Comparison of ENCODE assay signal across 9 mouse cellular contexts in genomic region chr2:156614661-156615654, GRCm38 (mm10). TPM values are rescaled to one million over a fixed set of nuclear protein-coding genes. Genes with fewer than 3 reads are reported as not detected.
A peak's percentile ranks its signal among the peaks of the same experiment; 100 is the strongest.
DNase-seq lines count a peak whose midpoint lies in the region; ATAC-seq lines count a peak whose summit lies in the region.
"Had no signal": no experiment of that assay in that cellular context is flagged by ENCODE, and none has a peak within 500 bp of the region (broad histone marks: within the 10 kb centered on the region; RNA-seq: fewer than 3 reads in every experiment).

No protein-coding gene starts in this region.

- H3K9ac ChIP-seq in midbrain, embryonic 15.5 days: peak overlapping the region; percentile 88

- 8% methylated on average over 31 of the region's 31 CpGs for WGBS in hindbrain, embryonic 10.5 days
- WGBS in midbrain, embryonic 15.5 days: 8% methylated on average over 31 of the region's 31 CpGs

- no peaks in the 10 kb centered on the region for H3K9me3 ChIP-seq in hindbrain, embryonic 10.5 days
- H3K9me3 ChIP-seq in midbrain, embryonic 15.5 days: no peaks in the 10 kb centered on the region

- H3K4me3 ChIP-seq in hindbrain, embryonic 10.5 days: peak overlapping the region; percentile 75
- H3K4me3 ChIP-seq in midbrain, embryonic 15.5 days: peak overlapping the region; percentile 79

- H3K4me1 ChIP-seq in hindbrain, embryonic 10.5 days (replicated peaks): peaks cover 32% of the 10 kb centered on the region
- H3K4me1 ChIP-seq in midbrain, embryonic 15.5 days: peaks cover 41% of the 10 kb centered on the region

- no peak overlapping the region for H3K27ac ChIP-seq in hindbrain, embryonic 10.5 days
- H3K27ac ChIP-seq in midbrain, embryonic 15.5 days: no peak overlapping the region
- H3K27ac ChIP-seq: macrophage had no signal

- H3K27me3 ChIP-seq in hindbrain, embryonic 10.5 days (ENCODE audit: insufficient read depth, poor library complexity, severe bottlenecking): peaks cover 77% of the 10 kb centered on the region
- H3K27me3 ChIP-seq in midbrain, embryonic 15.5 days (replicated peaks): peaks cover 26% of the 10 kb centered on the region

- H3K4me2 ChIP-seq in midbrain, embryonic 15.5 days: peak overlapping the region; percentile 81

- peak; percentile 35 for DNase-seq in layer of hippocampus, adult 11-12 months (ENCODE audit: low spot score)
- no peak for DNase-seq in layer of hippocampus, postnatal 36 days
- peak; percentile 11 for DNase-seq in hindbrain, embryonic 10.5 days (ENCODE audit: low spot score)
- no peak for DNase-seq in spleen, adult 12 weeks (ENCODE audit: low spot score)
- DNase-seq in kidney, postnatal 36 days: no peak
- no peak for DNase-seq in thymus, adult 18-20 months

- 0 out of 2 replicates have a peak, but pooled peaks have one; percentile 21 for ATAC-seq in common myeloid progenitor, adult 5-6 weeks (replicated peaks; ENCODE audit: low read depth, poor library complexity, severe bottlenecking)
- ATAC-seq in midbrain, embryonic 15.5 days (replicated peaks): peak; percentile 46

- no peaks in the 10 kb centered on the region for H3K36me3 ChIP-seq in hindbrain, embryonic 10.5 days
- H3K36me3 ChIP-seq in midbrain, embryonic 15.5 days (replicated peaks): no peaks in the 10 kb centered on the region

RNA-seq across cellular contexts. Expression of gene Dlgap4, which starts 1.5 kb away (rescaled TPM):
- total RNA-seq in layer of hippocampus, postnatal 36 days (2021): 100 to 1,000 TPM; 197 to 198 TPM
- 5.4 and 11.6 TPM in 2 replicates for total RNA-seq in common myeloid progenitor, adult 5-6 weeks (2017)
- polyA plus RNA-seq in hindbrain, embryonic 10.5 days (2016; fragmentation: Nextera tagmentation; extraction: Ambion mirVana): 133 and 197 TPM in 2 replicates
- polyA plus RNA-seq in midbrain, embryonic 15.5 days (2015; fragmentation: Nextera tagmentation; extraction: Ambion mirVana): 272 and 277 TPM in 2 replicates

Comparison
In these comparisons a context has a peak if more than half of its experiments do, and no peak if none do; other contexts are left out.
1. DNase-seq: peak in layer of hippocampus, adult 11-12 months (single experiment) and hindbrain, embryonic 10.5 days (single experiment); none in layer of hippocampus, postnatal 36 days (0 of 2), spleen, adult 12 weeks (single experiment), kidney, postnatal 36 days (0 of 2) and thymus, adult 18-20 months (0 of 2).
2. RNA of gene Dlgap4, which starts 1.5 kb away (total RNA-seq): 197 to 198 TPM in layer of hippocampus, postnatal 36 days; 5.4 to 11.6 TPM in common myeloid progenitor, adult 5-6 weeks; every median in the first group is over 10 times any median in the second.